Mouse (Mus musculus): Measurements from ENCODE around the gene Dglucy. TPM values are rescaled to one million over a fixed set of nuclear protein-coding genes. Genes with fewer than 3 reads are reported as not detected.

The Dglucy gene
- polyA plus RNA-seq, 1 experiment = 3.2 TPM

DNA sequence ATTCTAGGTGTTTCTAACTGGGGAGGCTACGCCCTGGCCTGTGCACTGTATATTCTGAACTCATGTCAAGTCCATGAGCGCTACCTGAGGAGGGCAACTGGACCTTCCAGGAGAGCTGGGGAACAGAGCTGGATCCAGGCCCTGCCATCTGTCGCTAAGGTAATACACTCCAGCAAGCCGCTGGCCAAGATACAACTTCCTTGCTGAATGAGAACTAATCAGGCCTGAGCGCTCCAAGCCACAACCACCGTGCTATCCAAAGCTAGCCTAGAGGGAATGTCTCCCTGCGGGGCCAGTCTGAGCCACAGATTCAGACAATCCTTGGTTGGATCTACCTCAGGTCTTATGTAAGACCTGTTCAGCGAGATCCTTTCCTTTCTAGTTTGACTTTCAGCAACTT, 88.2 kb downstream of the Dglucy start:
- DNase-seq (ENCODE audit: low read depth) = peak; percentile 18
- TF ChIP-seq POLR2A (IDR thresholded peaks at IDR 0.05; ENCODE audit: borderline replicate concordance, extremely low read depth, insufficient read depth, insufficient read length, poor library complexity, severe bottlenecking) (no peak), CTCF (IDR thresholded peaks at IDR 0.05; ENCODE audit: borderline replicate concordance, extremely low read depth, insufficient read depth, insufficient read length) (no peak)

DNA sequence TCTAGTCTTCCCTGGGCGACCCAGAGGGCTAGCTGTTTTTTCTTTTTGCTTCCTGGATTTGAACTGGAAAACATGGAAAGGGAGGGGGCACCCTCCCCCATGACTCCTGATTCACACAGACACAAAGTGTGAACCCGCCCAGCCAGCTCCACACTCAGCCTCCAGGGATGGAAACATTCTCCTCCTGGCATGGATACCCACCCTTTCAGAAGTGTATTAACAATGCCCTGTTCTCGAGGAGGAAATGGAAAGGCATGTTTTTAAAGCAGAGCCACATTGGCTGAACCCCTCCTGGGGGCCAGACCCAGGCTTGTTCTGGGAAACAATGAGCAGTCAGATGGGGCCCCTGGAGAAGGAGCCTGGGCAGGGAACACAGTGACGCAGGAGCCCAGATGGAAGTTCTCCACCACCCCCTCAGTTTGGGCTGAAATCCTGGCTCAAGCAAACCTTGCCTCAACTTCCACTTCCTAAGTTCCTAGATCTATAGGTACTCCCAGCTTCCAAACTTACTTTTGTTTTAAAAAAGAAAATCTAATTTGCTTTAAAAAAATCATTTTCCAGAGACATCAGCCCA, 89.3 kb downstream of the Dglucy start:
- no peak for TF ChIP-seq CTCF (IDR thresholded peaks at IDR 0.05; ENCODE audit: borderline replicate concordance, extremely low read depth, insufficient read depth, insufficient read length)
- TF ChIP-seq POLR2A (IDR thresholded peaks at IDR 0.05; ENCODE audit: borderline replicate concordance, extremely low read depth, insufficient read depth, insufficient read length, poor library complexity, severe bottlenecking) = no peak
- DNase-seq (ENCODE audit: low read depth) = no peak

DNA sequence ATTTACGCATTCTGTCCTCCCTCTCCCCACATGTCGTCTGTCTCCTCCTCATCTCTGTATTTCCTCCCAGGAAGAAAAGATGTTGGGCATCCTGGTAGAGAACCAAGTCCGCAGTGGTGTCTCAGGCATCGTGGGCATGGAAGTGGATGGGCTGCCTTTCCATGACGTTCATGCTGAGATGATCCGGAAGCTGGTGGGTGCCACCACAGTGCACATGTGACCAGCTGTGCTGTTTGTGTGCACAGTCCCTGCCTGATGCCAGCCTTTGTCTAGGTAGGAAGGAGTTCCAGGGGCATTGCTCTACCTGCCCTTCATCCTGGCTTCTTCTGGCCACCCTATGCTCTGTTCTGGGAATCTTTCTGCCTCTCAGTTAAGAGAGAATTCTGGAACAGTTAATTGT, 92.4 kb downstream of the Dglucy start:
- DNase-seq (ENCODE audit: low read depth) = no peak
- TF ChIP-seq CTCF (IDR thresholded peaks at IDR 0.05; ENCODE audit: borderline replicate concordance, extremely low read depth, insufficient read depth, insufficient read length) (no peak), POLR2A (IDR thresholded peaks at IDR 0.05; ENCODE audit: borderline replicate concordance, extremely low read depth, insufficient read depth, insufficient read length, poor library complexity, severe bottlenecking) (no peak)

DNA sequence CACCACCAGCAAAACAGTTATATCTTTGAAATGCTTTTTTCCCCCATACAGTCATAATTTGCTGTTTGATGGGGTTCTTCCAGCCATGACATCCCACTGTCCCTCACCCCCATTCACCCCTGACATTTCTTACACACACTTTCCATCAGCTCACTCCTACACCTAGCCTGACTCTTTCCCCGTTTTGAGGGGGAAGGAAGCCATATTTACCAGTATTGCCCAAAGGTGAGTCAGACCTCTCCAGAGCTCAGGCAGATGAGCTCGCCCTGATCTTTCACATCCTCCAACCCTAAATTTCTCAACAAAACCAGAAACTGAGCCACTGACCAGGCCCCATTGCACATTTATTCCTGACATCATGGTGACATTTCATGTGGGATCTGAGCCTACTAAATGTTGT, 93.0 kb downstream of the Dglucy start:
- TF ChIP-seq POLR2A (IDR thresholded peaks at IDR 0.05; ENCODE audit: borderline replicate concordance, extremely low read depth, insufficient read depth, insufficient read length, poor library complexity, severe bottlenecking) (no peak), CTCF (IDR thresholded peaks at IDR 0.05; ENCODE audit: borderline replicate concordance, extremely low read depth, insufficient read depth, insufficient read length) (no peak)

DNA sequence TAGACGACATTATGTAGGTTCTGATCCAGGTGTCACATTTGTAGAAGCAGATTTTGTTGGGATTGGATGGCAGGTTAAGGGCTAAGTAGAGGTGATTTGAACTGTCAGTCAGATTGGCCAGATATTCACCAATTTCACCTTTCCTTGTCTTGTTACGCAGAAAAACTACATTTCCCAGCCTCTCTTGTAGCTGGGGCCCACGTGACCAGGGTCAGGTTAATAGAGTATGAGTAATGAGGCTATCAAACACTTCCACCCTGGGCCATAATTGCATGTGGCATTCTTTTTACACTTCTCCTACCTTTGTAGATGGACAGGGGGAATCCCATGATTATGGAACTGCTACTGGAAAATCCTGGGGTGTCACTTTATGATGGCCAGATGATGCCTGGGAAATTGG, 94.8 kb downstream of the Dglucy start:
- no peak for DNase-seq (ENCODE audit: low read depth)
- TF ChIP-seq CTCF (IDR thresholded peaks at IDR 0.05; ENCODE audit: borderline replicate concordance, extremely low read depth, insufficient read depth, insufficient read length) = no peak
- TF ChIP-seq POLR2A (IDR thresholded peaks at IDR 0.05; ENCODE audit: borderline replicate concordance, extremely low read depth, insufficient read depth, insufficient read length, poor library complexity, severe bottlenecking) = no peak

More for the DNA sequence above, 93.0 kb downstream of the Dglucy start:
- DNase-seq (ENCODE audit: low read depth) = no peak

DNA sequence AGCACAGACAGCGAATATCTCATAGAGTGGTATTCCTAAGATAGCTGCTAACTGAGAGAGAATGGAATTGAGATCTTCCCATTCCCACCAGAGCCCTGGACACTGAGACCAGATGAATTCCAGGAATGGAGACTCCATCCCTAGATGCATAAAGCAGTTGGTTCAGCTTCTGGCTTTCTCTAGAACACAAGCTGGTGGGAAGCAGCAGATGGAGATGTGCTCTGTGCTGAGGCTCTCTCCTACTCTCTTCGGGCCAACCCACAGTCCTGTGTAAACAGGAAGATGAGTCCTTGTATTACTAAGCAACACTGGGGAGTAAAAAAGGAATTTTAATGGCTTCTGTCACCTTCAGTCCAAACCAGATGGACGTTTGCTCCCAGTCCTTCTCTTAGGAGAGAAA, 96.7 kb downstream of the Dglucy start:
- DNase-seq (ENCODE audit: low read depth) = no peak
- no peak for TF ChIP-seq CTCF (IDR thresholded peaks at IDR 0.05; ENCODE audit: borderline replicate concordance, extremely low read depth, insufficient read depth, insufficient read length)
- no peak for TF ChIP-seq POLR2A (IDR thresholded peaks at IDR 0.05; ENCODE audit: borderline replicate concordance, extremely low read depth, insufficient read depth, insufficient read length, poor library complexity, severe bottlenecking)

DNA sequence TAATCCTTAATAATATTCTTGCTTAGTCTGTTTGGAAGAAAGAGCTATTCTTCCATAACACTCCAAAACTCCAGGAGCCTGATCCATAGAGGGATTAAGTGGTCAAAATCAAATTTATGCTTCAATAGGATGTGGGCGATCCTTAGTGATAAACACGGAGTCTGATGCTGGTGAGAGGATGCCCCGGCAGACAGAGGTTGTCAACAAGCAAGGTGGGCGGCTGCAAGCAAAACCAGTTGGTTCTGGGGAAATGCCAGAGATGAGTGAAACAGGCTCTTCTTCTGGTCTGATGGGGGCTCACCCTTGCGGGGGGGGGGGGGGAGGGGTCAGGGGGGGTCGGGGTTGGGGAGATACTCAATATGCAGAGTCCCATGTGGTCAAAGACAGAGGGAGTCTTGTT, 97.1 kb downstream of the Dglucy start:
- TF ChIP-seq CTCF (IDR thresholded peaks at IDR 0.05; ENCODE audit: borderline replicate concordance, extremely low read depth, insufficient read depth, insufficient read length) (no peak), POLR2A (IDR thresholded peaks at IDR 0.05; ENCODE audit: borderline replicate concordance, extremely low read depth, insufficient read depth, insufficient read length, poor library complexity, severe bottlenecking) (no peak)
- DNase-seq (ENCODE audit: low read depth) = no peak

DNA sequence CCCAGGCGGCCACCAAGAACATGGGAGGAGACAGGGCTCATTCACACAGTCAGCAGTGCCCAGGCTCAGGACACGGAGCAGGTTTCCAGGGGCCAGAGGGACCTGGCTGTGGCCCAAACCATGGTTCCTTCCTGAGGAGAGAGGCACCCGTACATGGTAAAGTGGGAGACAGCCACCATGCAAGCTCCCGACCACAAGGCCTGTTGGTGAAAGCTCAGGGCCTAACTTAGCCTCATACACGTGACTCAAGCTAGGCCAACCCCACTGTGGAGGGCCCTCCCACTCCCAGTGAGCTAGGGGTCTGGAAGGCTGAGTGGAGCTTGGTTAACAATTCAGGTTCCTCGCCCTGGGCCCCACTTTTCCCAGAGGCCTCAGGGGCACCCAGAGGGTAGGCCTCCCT, 99.1 kb downstream of the Dglucy start:
- no peak for TF ChIP-seq POLR2A (IDR thresholded peaks at IDR 0.05; ENCODE audit: borderline replicate concordance, extremely low read depth, insufficient read depth, insufficient read length, poor library complexity, severe bottlenecking)
- no peak for TF ChIP-seq CTCF (IDR thresholded peaks at IDR 0.05; ENCODE audit: borderline replicate concordance, extremely low read depth, insufficient read depth, insufficient read length)
- DNase-seq (ENCODE audit: low read depth) = no peak

DNA sequence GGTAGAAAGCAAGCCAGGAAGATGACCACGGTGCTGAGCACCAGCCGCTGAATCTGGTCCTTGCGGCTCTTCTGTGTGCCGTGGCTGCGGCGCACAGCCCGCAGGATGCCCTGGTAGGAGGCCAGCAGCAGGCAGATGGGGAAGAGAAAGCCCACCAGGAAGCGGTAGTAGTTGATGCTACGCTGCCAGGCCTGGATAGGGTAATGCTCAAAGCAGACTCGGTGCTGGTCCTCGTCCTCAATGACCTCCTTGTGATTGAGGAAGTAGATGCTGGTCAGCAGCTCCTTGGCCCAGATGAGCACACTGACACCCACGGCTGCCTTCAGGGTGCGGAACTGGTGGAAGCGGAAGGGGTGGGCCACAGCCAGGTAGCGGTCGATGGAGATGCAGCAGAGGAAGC, 99.7 kb downstream of the Dglucy start:
- DNase-seq (ENCODE audit: low read depth) = no peak

DNA sequence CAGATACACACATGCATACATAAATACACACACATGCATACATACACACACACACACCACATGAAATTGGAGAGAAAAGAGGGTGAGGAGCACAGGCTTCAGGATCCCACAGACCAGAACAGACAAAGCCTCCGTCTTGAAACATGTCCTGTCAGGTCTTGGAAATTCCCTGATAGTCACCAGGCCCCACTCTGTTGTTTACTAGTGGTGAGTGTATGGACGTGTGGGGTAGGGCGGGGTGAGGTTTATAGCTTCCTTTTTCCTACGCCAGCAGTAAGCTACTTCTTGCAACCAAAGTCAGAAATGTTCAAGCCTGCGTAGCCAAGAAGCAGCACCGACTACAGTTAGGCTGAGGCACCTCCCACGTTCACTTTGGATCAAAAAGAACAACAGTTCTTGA, 104.3 kb downstream of the Dglucy start:
- no peak for TF ChIP-seq POLR2A (IDR thresholded peaks at IDR 0.05; ENCODE audit: borderline replicate concordance, extremely low read depth, insufficient read depth, insufficient read length, poor library complexity, severe bottlenecking)
- TF ChIP-seq CTCF (IDR thresholded peaks at IDR 0.05; ENCODE audit: borderline replicate concordance, extremely low read depth, insufficient read depth, insufficient read length) = no peak
- DNase-seq (ENCODE audit: low read depth) = no peak

More for the DNA sequence above, 99.7 kb downstream of the Dglucy start:
- TF ChIP-seq CTCF (IDR thresholded peaks at IDR 0.05; ENCODE audit: borderline replicate concordance, extremely low read depth, insufficient read depth, insufficient read length) (no peak), POLR2A (IDR thresholded peaks at IDR 0.05; ENCODE audit: borderline replicate concordance, extremely low read depth, insufficient read depth, insufficient read length, poor library complexity, severe bottlenecking) (no peak)

DNA sequence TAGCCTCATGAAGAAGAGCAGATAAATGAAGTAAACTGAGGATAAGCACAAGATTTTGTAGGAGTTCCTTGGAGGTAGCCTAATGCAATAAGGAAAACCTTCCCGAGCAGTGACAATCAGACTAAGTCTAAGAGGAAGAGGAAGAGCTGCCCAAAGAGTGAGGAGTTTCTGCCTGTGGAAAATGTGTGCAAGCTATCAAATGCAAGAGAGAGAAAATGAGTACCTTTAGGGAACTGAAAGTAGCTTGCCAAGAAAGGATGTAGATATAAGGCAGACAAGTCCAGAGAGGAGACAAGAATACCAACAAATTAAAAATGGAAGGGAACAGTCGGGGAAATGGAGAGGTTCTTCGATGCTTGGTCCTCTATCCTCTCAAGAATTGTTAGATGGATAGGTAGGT, 106.7 kb downstream of the Dglucy start:
- TF ChIP-seq CTCF (IDR thresholded peaks at IDR 0.05; ENCODE audit: borderline replicate concordance, extremely low read depth, insufficient read depth, insufficient read length) = no peak
- no peak for TF ChIP-seq POLR2A (IDR thresholded peaks at IDR 0.05; ENCODE audit: borderline replicate concordance, extremely low read depth, insufficient read depth, insufficient read length, poor library complexity, severe bottlenecking)
- DNase-seq (ENCODE audit: low read depth) = no peak

DNA sequence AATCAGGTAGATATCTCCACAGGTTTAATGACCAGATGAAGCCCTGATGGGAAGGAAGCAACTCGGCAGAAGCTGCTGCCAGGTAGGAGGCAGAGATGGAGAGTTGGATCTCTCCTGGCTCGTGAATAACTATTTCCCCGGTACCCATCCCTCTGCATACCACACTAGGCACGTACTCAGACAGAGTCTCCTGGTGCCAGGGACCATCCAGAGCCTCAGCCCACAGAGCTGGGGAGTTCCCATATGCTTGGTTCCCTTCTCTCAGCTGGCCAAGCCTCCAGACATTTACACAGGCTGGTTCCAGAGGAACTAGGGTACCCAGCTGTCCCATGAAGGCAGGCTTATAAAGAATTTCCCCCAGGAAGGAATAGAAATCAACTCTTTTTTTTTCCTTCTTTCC, 108.0 kb downstream of the Dglucy start:
- TF ChIP-seq CTCF (IDR thresholded peaks at IDR 0.05; ENCODE audit: borderline replicate concordance, extremely low read depth, insufficient read depth, insufficient read length) = no peak
- TF ChIP-seq POLR2A (IDR thresholded peaks at IDR 0.05; ENCODE audit: borderline replicate concordance, extremely low read depth, insufficient read depth, insufficient read length, poor library complexity, severe bottlenecking) = no peak
- no peak for DNase-seq (ENCODE audit: low read depth)
